ENCODE assay signal across 25 mouse cellular contexts in the genomic region with DNA sequence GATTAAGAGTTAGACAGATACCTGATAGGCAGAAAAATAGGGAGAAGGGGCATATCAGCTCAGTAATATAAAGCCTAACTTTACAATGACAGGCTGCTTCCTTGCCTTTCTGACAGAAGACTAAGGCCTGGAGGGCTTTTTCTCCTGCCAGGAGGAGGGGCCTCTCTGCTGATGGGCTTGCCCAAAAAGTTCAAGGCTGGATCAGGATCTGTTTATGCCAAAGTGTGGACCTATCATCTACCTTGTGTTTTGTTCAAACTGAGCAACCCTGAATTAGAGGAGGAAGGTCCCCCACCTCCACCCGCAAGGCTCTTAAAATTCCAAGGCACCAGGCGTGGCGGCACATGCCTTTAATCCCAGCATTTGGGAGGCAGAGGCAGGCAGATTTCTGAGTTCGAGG.
"Had no signal": no experiment of that assay in that cellular context is flagged by ENCODE, and none has a peak within 500 bp of the region (broad histone marks: within the 10 kb centered on the region; RNA-seq: fewer than 3 reads in every experiment).

No protein-coding gene starts in this region.

- H3K4me2 ChIP-seq: heart, embryonic 12.5 days; hindbrain, embryonic 12.5 days; hindbrain, embryonic 14.5 days; limb, embryonic 13.5 days; limb, embryonic 15.5 days; liver, embryonic 12.5 days had no signal

- DNase-seq: gastrocnemius, postnatal 10 days; gastrocnemius, postnatal 25 days; heart, adult 2 months; heart, postnatal 14 days; heart, postnatal 4 days; kidney, adult 18-20 months; kidney, adult 8-10 months; kidney, postnatal 10 days; kidney, postnatal 25 days; kidney, postnatal 4 days; left cerebral cortex, postnatal 4 days had no signal

- H3K27ac ChIP-seq: gastrocnemius, adult 2 months; heart, adult 2 months; hindbrain, embryonic 10.5 days; hindbrain, embryonic 12.5 days; hindbrain, embryonic 14.5 days; layer of hippocampus, adult 2 months; left cerebral cortex, adult 2 months; limb, embryonic 13.5 days; limb, embryonic 15.5 days; liver, embryonic 12.5 days; liver, embryonic 14.5 days had no signal

- ATAC-seq: hindbrain, embryonic 16.5 days; inflammation-experienced regulatory T-cells, adult 6 months; intestine, embryonic 16.5 days; liver, embryonic 12.5 days had no signal

- H3K4me1 ChIP-seq: liver, embryonic 12.5 days had no signal

- H3K27me3 ChIP-seq: heart, embryonic 12.5 days; hindbrain, embryonic 12.5 days; limb, embryonic 13.5 days; limb, embryonic 15.5 days; liver, embryonic 12.5 days had no signal

- H3K9ac ChIP-seq: heart, embryonic 12.5 days; hindbrain, embryonic 12.5 days; hindbrain, embryonic 14.5 days; limb, embryonic 13.5 days; limb, embryonic 15.5 days; liver, embryonic 12.5 days; liver, embryonic 14.5 days had no signal

- H3K36me3 ChIP-seq: heart, embryonic 12.5 days; hindbrain, embryonic 10.5 days; hindbrain, embryonic 12.5 days; limb, embryonic 13.5 days; limb, embryonic 15.5 days; liver, embryonic 12.5 days had no signal

- H3K9me3 ChIP-seq: limb, embryonic 15.5 days; liver, embryonic 12.5 days had no signal

- H3K4me3 ChIP-seq: gastrocnemius, adult 2 months; heart, adult 2 months; heart, embryonic 12.5 days; hindbrain, embryonic 10.5 days; hindbrain, embryonic 12.5 days; layer of hippocampus, adult 2 months; left cerebral cortex, adult 2 months; limb, embryonic 13.5 days; limb, embryonic 15.5 days; liver, embryonic 12.5 days had no signal
